Mouse (Mus musculus) kidney, adult 2 months (tissue): ENCODE measurements around the gene Zc3h10. TPM values are rescaled to one million over a fixed set of nuclear protein-coding genes. Genes with fewer than 3 reads are reported as not detected.

Experiments used
- DNase-seq: peaks from one replicate; pipeline ENCODE4 v3.0.0; 2021
- H3K27ac ChIP-seq: fragments of 200-500 bp; 2 replicates; pipeline ENCODE4 v1.5.1; 2012; ENCODE audit warnings: low read depth, low read length, control low read depth, inconsistent platforms; ENCODE audit not compliant: insufficient read depth
- H3K27me3 ChIP-seq: fragments of 200-500 bp; replicated peaks from 2 replicates; pipeline ENCODE4 v1.6.1; 2012; ENCODE audit warnings: mild to moderate bottlenecking, moderate library complexity, low read length, inconsistent platforms; ENCODE audit not compliant: control insufficient read depth, insufficient read depth
- H3K36me3 ChIP-seq: fragments of 200-500 bp; 2 replicates; pipeline ENCODE4 v1.6.1; 2012; ENCODE audit warnings: mild to moderate bottlenecking, moderate library complexity, low read length, inconsistent platforms; ENCODE audit not compliant: control insufficient read depth, insufficient read depth
- H3K4me1 ChIP-seq: fragments of 200-500 bp; 2 replicates; pipeline ENCODE4 v1.6.1; 2011; ENCODE audit warnings: low read length; ENCODE audit not compliant: control insufficient read depth, insufficient read depth
- H3K4me3 ChIP-seq: fragments of 200-500 bp; 2 replicates; pipeline ENCODE4 v1.5.1; 2011; ENCODE audit warnings: mild to moderate bottlenecking, low read depth, low read length, control low read depth; ENCODE audit not compliant: insufficient read depth
- CTCF ChIP-seq: fragments of 200-500 bp; conservative IDR thresholded peaks from 2 replicates; pipeline ENCODE4 v1.5.1; 2011; ENCODE audit warnings: low read depth, mild to moderate bottlenecking, control low read depth, low read length, moderate library complexity, mixed read lengths; ENCODE audit not compliant: insufficient read depth, insufficient read length
- POLR2A ChIP-seq: fragments of 200-500 bp; IDR thresholded peaks from one replicate; pipeline ENCODE4 v1.6.1; 2011; ENCODE audit warnings: low read depth, low read length, control low read depth
- WGBS: fragments of 180-500 bp; shearing (Covaris S2); methylation state at CpG from one replicate; pipeline ENCODE4 v1.1.7; 2018; 5-methylcytosine and 5-hydroxymethylcytosine counted together
- polyA plus RNA-seq: library from polyadenylated mRNA; depleted of rRNA; stranded (reverse); fragments of >200 nt; gene quantifications from 2 replicates; pipeline ENCODE4 v1.2.3, GENCODE M21; 2012

Gene Zc3h10
- polyA plus RNA-seq, 1 experiment = 10.0 TPM

DNA sequence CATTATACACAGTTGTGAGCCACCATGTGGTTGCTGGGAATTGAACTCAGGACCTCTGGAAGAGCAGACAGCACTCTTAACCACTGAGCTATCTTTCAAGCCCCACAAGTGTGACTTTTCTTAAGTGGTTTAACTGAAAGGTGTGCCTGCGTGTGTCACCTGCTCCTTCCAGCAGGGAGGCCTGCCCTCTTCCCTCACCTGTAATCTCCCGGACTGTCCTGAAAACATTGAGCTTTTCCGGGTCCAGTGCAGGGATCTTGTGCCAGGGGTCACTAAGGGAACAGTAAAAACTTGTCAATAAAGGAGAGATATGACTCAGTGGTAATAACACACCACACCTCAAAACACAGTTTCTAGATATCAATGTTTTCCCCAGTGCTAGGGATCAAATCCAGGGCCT is 31.7 kb upstream of the Zc3h10 start:
- WGBS = 79% methylated on average over 3 of the region's 3 CpGs
- TF ChIP-seq POLR2A = no peak
- TF ChIP-seq CTCF = no peak
- H3K27me3 ChIP-seq = no peaks in the 10 kb centered on the region
- H3K36me3 ChIP-seq = peaks cover 11% of the 10 kb centered on the region
- H3K4me1 ChIP-seq = peaks cover 6% of the 10 kb centered on the region; the same call in 1 of the 2 replicates
- no peak for DNase-seq
- no peak overlapping the region for H3K4me3 ChIP-seq
- no peak overlapping the region for H3K27ac ChIP-seq

DNA sequence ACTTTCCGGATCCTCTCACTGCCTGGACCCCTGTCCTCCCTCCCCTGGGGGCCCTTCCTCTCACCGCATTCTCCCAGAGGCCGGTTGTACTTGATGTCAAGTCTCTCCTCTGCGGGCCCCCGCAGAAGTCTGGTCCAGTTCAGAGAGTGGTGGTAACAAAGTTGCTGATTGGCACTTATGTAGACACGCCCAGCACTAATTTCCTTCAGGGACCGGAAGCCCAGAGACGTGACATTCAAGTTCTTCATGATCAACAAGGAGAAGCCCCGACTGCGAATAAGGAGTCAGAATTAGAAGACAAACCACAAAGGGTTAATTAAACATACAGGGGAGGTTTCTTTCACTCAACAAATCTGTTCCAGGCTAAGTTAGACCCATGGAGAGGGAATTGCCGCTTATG is 30.8 kb upstream of the Zc3h10 start:
- no peak for DNase-seq
- no peak overlapping the region for H3K4me3 ChIP-seq
- H3K36me3 ChIP-seq = peaks cover 18% of the 10 kb centered on the region

DNA sequence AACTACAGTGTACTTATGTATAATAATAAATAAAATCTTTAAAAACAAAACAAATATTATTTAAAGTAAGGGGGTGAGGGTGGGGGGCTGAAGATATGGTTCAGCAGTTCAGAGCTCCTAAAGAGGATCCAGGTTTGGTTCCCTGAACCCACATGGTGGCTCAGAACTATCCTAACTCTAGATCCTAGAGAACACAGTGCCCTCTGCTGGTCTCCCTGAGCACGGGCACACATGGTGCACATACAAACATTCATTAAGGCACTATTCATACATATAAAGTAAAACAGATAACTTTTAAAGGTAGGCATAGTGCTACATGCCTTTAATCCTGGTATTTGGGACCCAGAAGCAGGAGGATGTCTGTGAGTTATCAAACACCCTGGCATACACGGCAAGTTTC is 27.5 kb upstream of the Zc3h10 start:
- 90% methylated on average over 2 of the region's 2 CpGs for WGBS

More for the DNA sequence above, 30.8 kb upstream of the Zc3h10 start:
- no peaks in the 10 kb centered on the region for H3K4me1 ChIP-seq
- TF ChIP-seq CTCF (no peak), POLR2A (no peak)
- 76% methylated on average over 11 of the region's 11 CpGs for WGBS
- no peaks in the 10 kb centered on the region for H3K27me3 ChIP-seq
- H3K27ac ChIP-seq = no peak overlapping the region

DNA sequence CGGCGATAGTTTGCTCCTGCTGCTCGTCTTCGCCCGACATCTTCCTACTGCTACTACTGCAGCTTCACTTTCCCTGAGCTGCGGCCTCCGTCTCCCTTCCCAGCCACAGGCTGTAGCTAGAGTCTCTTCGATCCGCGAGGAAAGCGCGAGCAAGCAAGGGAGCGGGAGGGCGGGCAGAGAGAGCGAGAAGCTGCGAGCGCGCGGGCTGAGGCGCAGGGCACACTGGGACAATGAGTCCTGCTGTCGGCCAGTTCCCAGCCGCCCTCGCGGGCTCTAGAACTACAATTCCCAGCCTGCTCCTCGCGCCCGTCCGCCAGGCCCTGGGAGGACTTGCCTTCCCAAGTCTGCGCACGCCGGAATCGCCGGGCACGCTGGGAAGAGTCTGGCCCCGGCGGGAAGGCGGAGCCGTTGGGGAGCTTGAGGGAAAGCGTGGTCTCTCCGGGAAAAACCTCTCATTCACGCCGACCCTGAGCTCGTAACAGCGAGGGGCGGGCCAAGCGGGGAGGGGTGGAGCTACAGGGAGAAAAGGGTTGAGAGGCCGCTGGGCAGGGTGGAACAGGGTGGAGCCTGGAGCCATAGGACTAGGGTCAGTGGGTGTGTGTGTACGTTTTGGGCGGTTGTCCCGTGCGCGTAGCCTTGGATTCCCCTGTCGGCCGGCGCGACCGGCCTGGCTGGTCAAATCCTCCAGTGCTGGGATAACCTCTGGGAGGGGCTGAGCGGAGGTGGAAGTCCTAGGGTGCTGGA is 18.4 kb upstream of the Zc3h10 start, which contains the start of gene Pa2g4:
TSS of gene Pa2g4 (minus strand) at position 200 of the 744 bp plus-strand sequence.
- H3K27me3 ChIP-seq = no peaks in the 10 kb centered on the region
- H3K27ac ChIP-seq = peak within 1 kb of the TSS; percentile 53
- peak; percentile 99 for DNase-seq
- H3K4me3 ChIP-seq = peak within 1 kb of the TSS; percentile 78
- H3K36me3 ChIP-seq = peaks cover 2% of the 10 kb centered on the region; the same call in 1 of the 2 replicates
- under 1% methylated on average over 58 of the region's 58 CpGs for WGBS
- TF ChIP-seq POLR2A (peak; percentile 51), CTCF (0 out of 2 replicates have a peak, but pooled peaks have one; percentile 5)
- H3K4me1 ChIP-seq = peaks cover 2% of the 10 kb centered on the region; the same call in 1 of the 2 replicates

More for the DNA sequence above, 27.5 kb upstream of the Zc3h10 start:
- Histone ChIP-seq H3K27me3 (no peaks in the 10 kb centered on the region), H3K27ac (no peak overlapping the region), H3K4me3 (no peak overlapping the region), H3K36me3 (peaks cover 25% of the 10 kb centered on the region), H3K4me1 (no peaks in the 10 kb centered on the region)
- TF ChIP-seq CTCF (peak; percentile 60), POLR2A (no peak)
- DNase-seq = no peak

DNA sequence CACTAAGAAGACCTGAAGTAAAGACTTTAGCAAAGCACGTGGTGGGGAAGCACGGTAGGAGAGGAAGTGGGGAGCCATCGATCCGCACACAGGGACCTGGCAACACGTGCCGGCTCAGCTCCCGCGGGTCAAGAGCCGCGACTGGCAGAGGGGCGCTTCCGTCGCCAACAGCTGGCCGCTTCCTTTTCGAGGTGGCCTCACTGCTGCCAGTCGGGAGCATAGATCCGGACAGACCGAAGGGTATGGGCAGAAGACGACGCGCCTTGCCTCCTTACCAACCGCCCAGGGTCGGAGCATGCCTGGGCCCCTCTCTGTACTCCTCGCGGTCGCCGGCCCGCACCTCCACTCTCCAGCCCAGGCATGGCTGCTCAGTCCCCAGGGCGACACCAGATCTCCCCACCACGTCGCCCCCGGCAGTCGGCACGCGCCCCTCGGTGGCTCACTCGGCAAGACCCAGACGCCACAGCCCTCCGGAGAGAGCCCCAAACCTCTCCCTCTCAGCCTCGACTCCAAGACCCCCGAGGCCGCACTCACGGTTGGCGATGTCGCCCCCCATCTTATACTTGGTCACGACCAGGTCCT is 17.7 kb upstream of the Zc3h10 start:
- no peak for DNase-seq
- H3K4me3 ChIP-seq = peak overlapping the region; percentile 78
- peaks cover 3% of the 10 kb centered on the region; the same call in 1 of the 2 replicates for H3K36me3 ChIP-seq
- H3K27me3 ChIP-seq = no peaks in the 10 kb centered on the region
- H3K4me1 ChIP-seq = peaks cover 2% of the 10 kb centered on the region; the same call in 1 of the 2 replicates
- under 1% methylated on average over 46 of the region's 46 CpGs for WGBS
- TF ChIP-seq POLR2A (no peak), CTCF (no peak)
- H3K27ac ChIP-seq = peak overlapping the region; percentile 53

DNA sequence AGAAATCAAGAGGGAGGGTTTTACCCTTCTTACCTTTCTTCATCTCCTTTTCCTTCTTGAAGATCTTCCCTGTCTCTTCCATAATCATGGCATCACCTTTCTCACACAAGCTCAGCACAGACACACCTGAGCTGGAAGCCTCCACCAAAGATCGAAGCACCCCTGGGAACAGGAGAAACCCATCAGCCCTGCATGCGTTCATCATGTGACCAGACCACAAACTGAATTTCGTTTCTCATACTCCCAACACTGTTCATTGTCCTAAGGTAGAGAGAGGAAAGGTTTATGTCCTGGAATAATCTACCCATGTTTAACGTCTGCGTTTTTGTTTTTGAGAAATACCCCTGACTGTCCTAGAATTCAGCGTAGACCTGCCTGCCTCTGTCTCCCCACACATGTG is 16.0 kb upstream of the Zc3h10 start:
- H3K36me3 ChIP-seq = peaks cover 1% of the 10 kb centered on the region; the same call in 1 of the 2 replicates
- H3K27me3 ChIP-seq = no peaks in the 10 kb centered on the region
- peaks cover 2% of the 10 kb centered on the region; the same call in 1 of the 2 replicates for H3K4me1 ChIP-seq
- H3K27ac ChIP-seq = no peak overlapping the region
- WGBS = 80% methylated on average over 6 of the region's 6 CpGs
- no peak overlapping the region for H3K4me3 ChIP-seq
- TF ChIP-seq POLR2A (no peak), CTCF (no peak)
- DNase-seq = no peak

DNA sequence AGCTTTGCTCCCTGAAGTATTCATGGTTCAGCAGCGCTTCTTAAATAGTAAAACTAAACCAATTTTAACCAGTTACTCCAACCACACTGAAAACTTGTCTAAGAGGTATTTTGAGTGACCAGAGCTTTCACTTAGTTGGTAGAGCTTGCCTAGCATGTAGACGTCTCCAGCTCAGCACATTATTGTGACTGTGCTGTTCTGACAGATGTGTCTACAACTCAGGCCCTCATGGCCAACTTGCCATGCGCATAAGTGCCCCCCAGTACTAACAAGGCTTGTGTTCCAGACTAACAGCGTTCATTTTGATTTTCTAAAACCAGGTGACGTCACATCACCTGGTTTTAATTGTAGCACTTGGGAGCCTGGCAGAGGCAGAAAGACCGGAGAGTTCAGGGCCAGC is 9.4 kb upstream of the Zc3h10 start:
- TF ChIP-seq POLR2A (no peak), CTCF (no peak)
- Histone ChIP-seq H3K36me3 (peaks cover 1% of the 10 kb centered on the region; the same call in 1 of the 2 replicates), H3K27ac (no peak overlapping the region), H3K4me3 (no peak overlapping the region), H3K27me3 (no peaks in the 10 kb centered on the region), H3K4me1 (no peaks in the 10 kb centered on the region)
- no peak for DNase-seq
- 85% methylated on average over 6 of the region's 6 CpGs for WGBS
